Mouse (Mus musculus) G1E (cell line): ENCODE data around the gene Aldh9a1. TPM values are rescaled to one million over a fixed set of nuclear protein-coding genes. Genes with fewer than 3 reads are reported as not detected.

Experiments
- ATAC-seq: 2 replicates; pipeline ENCODE4 v1.8.0; 2016; ENCODE audit warnings: mild to moderate bottlenecking; ENCODE audit not compliant: insufficient number of reproducible peaks, poor library complexity, low FRiP score, severe bottlenecking; ENCODE audit errors: extremely low read depth
- DNase-seq: peaks from one replicate; pipeline ENCODE4 v3.0.0; 2012; ENCODE audit warnings: low spot score
- H3K27me3 ChIP-seq: 2 replicates; pipeline ENCODE4 v1.6.1; 2012; ENCODE audit warnings: mild to moderate bottlenecking, low read length, inconsistent platforms; ENCODE audit not compliant: insufficient read depth
- H3K36me3 ChIP-seq: replicated peaks from 2 replicates; pipeline ENCODE3; 2012; ENCODE audit warnings: mild to moderate bottlenecking, inconsistent platforms
- H3K4me1 ChIP-seq: 2 replicates; pipeline ENCODE4 v1.6.1; 2012; ENCODE audit warnings: low read depth, low read length, inconsistent platforms, mixed read lengths; ENCODE audit not compliant: insufficient read depth
- H3K4me3 ChIP-seq: 2 replicates; pipeline ENCODE4 v1.5.1; 2012; ENCODE audit warnings: low read depth, mild to moderate bottlenecking, inconsistent platforms, low read length, moderate library complexity, mixed read lengths
- H3K9me3 ChIP-seq: replicated peaks from 2 replicates; pipeline ENCODE4 v1.6.1; 2012; ENCODE audit warnings: inconsistent platforms
- CTCF ChIP-seq: IDR thresholded peaks from 2 replicates; pipeline ENCODE4 v1.5.1; 2012; ENCODE audit warnings: low read depth, low read length, inconsistent platforms, mixed read lengths
- GATA1 ChIP-seq: IDR thresholded peaks from 2 replicates; pipeline ENCODE4 v1.6.1; 2012; ENCODE audit warnings: borderline replicate concordance, low read length, inconsistent platforms, mixed read lengths
- GATA2 ChIP-seq: IDR thresholded peaks from 2 replicates; pipeline ENCODE4 v1.6.1; 2012; ENCODE audit warnings: low read depth, low read length, inconsistent platforms, borderline replicate concordance
- POLR2AphosphoS5 ChIP-seq: IDR thresholded peaks from 2 replicates; pipeline ENCODE4 v1.6.1; 2012; ENCODE audit warnings: low read depth, low read length, inconsistent platforms; ENCODE audit not compliant: insufficient replicate concordance
- TAL1 ChIP-seq: conservative IDR thresholded peaks from 2 replicates; pipeline ENCODE4 v1.6.1; 2012; ENCODE audit warnings: low read depth, low read length, inconsistent platforms, mixed read lengths
- polyA plus RNA-seq: library from polyadenylated mRNA; stranded (reverse); fragments of >175 nt; gene quantifications from 2 replicates; pipeline ENCODE4 v1.2.3, GENCODE M21; 2012
- total RNA-seq, 2 experiments: library from RNA; stranded (forward) in 1 of 2; stranded (reverse) in 1 of 2; fragments of 200-1000 nt in 1 of 2; fragments of >200 nt in 1 of 2; fragmentation: Nextera tagmentation in 1 of 2; gene quantifications; 2 replicates each; pipeline ENCODE4 v1.2.3; 2014 to 2017

Gene Aldh9a1
- total RNA-seq (2014; fragmentation: Nextera tagmentation): 36.0 and 38.2 TPM in 2 replicates
- total RNA-seq (2017): 21.2 and 26.4 TPM in 2 replicates
- 40.0 and 46.2 TPM in 2 replicates for polyA plus RNA-seq

DNA sequence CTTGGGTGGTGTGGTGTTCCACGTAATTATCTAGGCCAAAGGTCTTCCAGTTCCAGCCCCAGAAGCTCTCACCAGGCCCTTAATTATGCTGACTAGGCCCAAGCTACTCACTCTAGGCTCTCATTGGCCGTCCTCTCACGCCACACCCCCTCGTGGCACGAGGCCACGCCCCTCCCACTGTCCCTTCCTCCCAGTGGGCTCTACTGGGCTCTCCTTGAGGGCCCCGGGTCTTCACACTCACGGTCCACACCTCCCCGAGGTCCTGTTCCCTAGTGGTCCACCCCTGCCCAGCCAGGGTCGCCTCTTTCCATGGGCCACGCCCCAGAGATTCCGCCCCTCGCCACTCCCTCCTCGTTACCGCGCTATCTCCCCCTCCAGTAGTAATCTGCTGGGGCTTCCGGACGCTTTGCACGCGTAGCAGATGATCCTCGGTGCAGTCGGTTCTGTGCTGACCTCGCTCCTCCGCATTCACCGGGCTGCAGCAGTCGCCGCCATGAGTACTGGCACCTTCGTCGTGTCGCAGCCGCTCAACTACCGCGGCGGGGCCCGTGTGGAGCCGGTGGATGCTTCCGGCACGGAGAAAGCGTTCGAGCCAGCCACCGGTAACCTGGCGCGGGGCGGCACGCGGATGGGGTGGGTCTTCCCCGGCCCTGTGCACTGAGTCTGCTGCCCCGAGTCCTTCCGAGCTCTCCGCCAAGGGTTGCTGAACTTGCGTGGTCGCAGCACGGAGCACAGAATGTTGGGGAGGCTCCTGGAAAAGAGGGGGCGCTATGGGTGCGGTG, at the start of gene Aldh9a1:
Gene Aldh9a1, plus strand, starts transcription at position 177 of the 782 bp plus-strand sequence.
- H3K27me3 ChIP-seq: no peaks in the 10 kb centered on the region
- peak within 1 kb of the TSS; percentile 93 for H3K4me3 ChIP-seq
- ATAC-seq (peak; percentile 95), DNase-seq (peak; percentile 93)
- H3K9me3 ChIP-seq: no peaks in the 10 kb centered on the region
- peaks cover 29% of the 10 kb centered on the region for H3K36me3 ChIP-seq
- TF ChIP-seq CTCF (no peak), POLR2AphosphoS5 (no peak), GATA2 (no peak), GATA1 (no peak), TAL1 (no peak)
- H3K4me1 ChIP-seq: peaks cover 19% of the 10 kb centered on the region

GRCm38 (mm10) chr1:167300122-167300521, 49.7 kb upstream of the Aldh9a1 start:
- no peaks in the 10 kb centered on the region for H3K36me3 ChIP-seq
- peaks cover 36% of the 10 kb centered on the region for H3K4me1 ChIP-seq
- no peak overlapping the region for H3K4me3 ChIP-seq
- peaks cover 17% of the 10 kb centered on the region for H3K27me3 ChIP-seq
- TF ChIP-seq GATA2 (no peak), CTCF (no peak), TAL1 (no peak), POLR2AphosphoS5 (no peak), GATA1 (no peak)
- DNase-seq (no peak), ATAC-seq (0 out of 2 replicates have a peak, but pooled peaks have one; percentile 25)
- no peaks in the 10 kb centered on the region for H3K9me3 ChIP-seq

- ATAC-seq (no peak), DNase-seq (no peak)
- Histone ChIP-seq H3K4me1 (peaks cover 53% of the 10 kb centered on the region), H3K27me3 (peaks cover 3% of the 10 kb centered on the region; the same call in 1 of the 2 replicates), H3K36me3 (peaks cover 9% of the 10 kb centered on the region), H3K9me3 (no peaks in the 10 kb centered on the region), H3K4me3 (no peak overlapping the region)
- TF ChIP-seq POLR2AphosphoS5: no peak
- TF ChIP-seq TAL1: no peak
Measured at GRCm38 (mm10) chr1:167305501-167306137, 44.2 kb upstream of the Aldh9a1 start.

DNA sequence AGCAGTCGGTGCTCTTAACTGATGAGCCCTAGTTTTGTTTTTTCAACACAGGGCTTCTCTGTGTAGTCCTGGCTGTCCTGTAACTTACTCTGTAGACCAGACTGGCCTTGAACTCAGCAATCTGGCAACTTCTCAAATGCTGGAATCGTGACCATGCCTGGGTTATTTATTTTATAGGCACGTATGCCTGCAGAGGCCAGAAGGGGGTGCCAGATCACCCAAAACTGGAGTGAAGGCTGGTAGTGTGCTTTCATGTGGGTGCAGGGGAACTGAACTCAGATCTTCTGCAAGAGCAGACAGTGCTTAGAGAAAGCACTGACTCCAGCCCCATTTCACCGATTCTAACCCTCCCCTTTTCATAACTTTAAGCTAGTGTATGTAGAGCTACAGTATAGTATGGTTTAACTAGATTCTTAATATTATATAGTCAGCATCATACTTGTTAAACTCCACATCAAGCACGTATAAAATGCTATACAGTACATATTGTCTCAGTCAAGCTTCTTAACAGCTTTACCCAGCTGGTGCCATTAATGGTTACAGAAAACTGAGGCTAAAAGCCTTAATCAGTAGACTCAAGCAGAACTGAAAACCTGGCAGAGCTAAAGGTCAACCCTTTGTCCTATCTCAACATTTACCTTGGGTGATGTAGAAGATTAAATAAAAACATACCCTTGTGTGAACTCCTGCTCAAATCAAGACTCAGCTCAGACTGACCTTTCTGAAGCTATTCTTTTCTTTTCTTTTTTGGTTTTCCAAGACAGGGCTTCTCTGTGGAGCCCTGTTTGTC, 43.1 kb upstream of the Aldh9a1 start:
- DNase-seq: no peak
- Histone ChIP-seq H3K27me3 (peaks cover 3% of the 10 kb centered on the region; the same call in 1 of the 2 replicates), H3K36me3 (peaks cover 13% of the 10 kb centered on the region), H3K4me1 (peaks cover 52% of the 10 kb centered on the region), H3K4me3 (no peak overlapping the region; the same call in 1 of the 2 replicates), H3K9me3 (no peaks in the 10 kb centered on the region)
- ATAC-seq: peak; percentile 46
- TF ChIP-seq GATA1 (no peak), GATA2 (no peak), POLR2AphosphoS5 (no peak), CTCF (peak; percentile 42; the same call in 1 of the 2 replicates), TAL1 (no peak)

GRCm38 (mm10) chr1:167307674-167308073, 42.1 kb upstream of the Aldh9a1 start:
- DNase-seq (no peak), ATAC-seq (no peak)
- TF ChIP-seq GATA1 (no peak), GATA2 (no peak), POLR2AphosphoS5 (no peak), TAL1 (no peak)
- peaks cover 23% of the 10 kb centered on the region for H3K36me3 ChIP-seq
- H3K27me3 ChIP-seq: peaks cover 3% of the 10 kb centered on the region; the same call in 1 of the 2 replicates
- H3K4me1 ChIP-seq: peaks cover 56% of the 10 kb centered on the region
- no peaks in the 10 kb centered on the region for H3K9me3 ChIP-seq
- H3K4me3 ChIP-seq: peak overlapping the region; percentile 90
